Mouse (Mus musculus) right cerebral cortex, postnatal 25 days (tissue): ENCODE data around the gene Nek5.
"Not testable (repeated sequence)": the region's sequence is repeated elsewhere in the genome, so short reads cannot be mapped to it uniquely, and the experiment has no call there.

Experiments
- DNase-seq: peaks from one replicate; pipeline ENCODE4 v3.0.0; 2022

Gene Nek5

GRCm38 (mm10) chr8:22124220-22125152, at the start of gene Nek5:
TSS of gene Nek5 (minus strand) at chr8:22125053.
- no peak for DNase-seq

GRCm38 (mm10) chr8:22169167-22169566, 44.3 kb upstream of the Nek5 start:
- DNase-seq = no peak

- peak; percentile 76 for DNase-seq
These were observed 41.3 kb upstream of the Nek5 start, which contains the start of gene Nek3 for GRCm38 (mm10) chr8:22166080-22166603. TSS of gene Nek3 (minus strand) at chr8:22166435.

GRCm38 (mm10) chr8:22165251-22166079, 40.6 kb upstream of the Nek5 start:
- DNase-seq = no peak

GRCm38 (mm10) chr8:22164431-22164830, 39.6 kb upstream of the Nek5 start:
- DNase-seq = no peak

GRCm38 (mm10) chr8:22162206-22162605, 37.4 kb upstream of the Nek5 start:
- DNase-seq = no peak

- no peak for DNase-seq
These were observed 25.5 kb upstream of the Nek5 start for GRCm38 (mm10) chr8:22150345-22150663.

- no peak for DNase-seq
These were observed 24.9 kb upstream of the Nek5 start for GRCm38 (mm10) chr8:22149643-22150344.

GRCm38 (mm10) chr8:22148367-22148740, 23.5 kb upstream of the Nek5 start:
- no peak for DNase-seq

- DNase-seq = no peak
These were observed 23.0 kb upstream of the Nek5 start for GRCm38 (mm10) chr8:22147706-22148366.

GRCm38 (mm10) chr8:22145831-22146230, 21.0 kb upstream of the Nek5 start:
- DNase-seq = no peak

GRCm38 (mm10) chr8:22143764-22144491, 19.1 kb upstream of the Nek5 start:
- no peak for DNase-seq

GRCm38 (mm10) chr8:22142592-22142991, 17.7 kb upstream of the Nek5 start:
- no peak for DNase-seq

GRCm38 (mm10) chr8:22141836-22142385, 17.1 kb upstream of the Nek5 start:
- DNase-seq = no peak

- not testable (repeated sequence) for DNase-seq
These were observed 11.6 kb upstream of the Nek5 start for GRCm38 (mm10) chr8:22136462-22136861.

GRCm38 (mm10) chr8:22134750-22135135, 9.9 kb upstream of the Nek5 start:
- DNase-seq = no peak

GRCm38 (mm10) chr8:22134078-22134749, 9.4 kb upstream of the Nek5 start:
- no peak for DNase-seq

- DNase-seq = no peak
These were observed 7.2 kb upstream of the Nek5 start for GRCm38 (mm10) chr8:22132062-22132461.

- no peak for DNase-seq
These were observed 17.8 kb downstream of the Nek5 start for GRCm38 (mm10) chr8:22107020-22107419.

GRCm38 (mm10) chr8:22091568-22091967, 33.3 kb downstream of the Nek5 start:
- DNase-seq = no peak

GRCm38 (mm10) chr8:22089226-22089625, 35.6 kb downstream of the Nek5 start:
- DNase-seq = no peak
